Mouse (Mus musculus) hindbrain, embryonic 12.5 days (tissue): ENCODE measurements around the gene B3gntl1. TPM values are rescaled to one million over a fixed set of nuclear protein-coding genes. Genes with fewer than 3 reads are reported as not detected.

Experiments
- polyA plus RNA-seq: library from polyadenylated mRNA; unstranded; fragments of >200 nt; fragmentation: Nextera tagmentation; extraction: Ambion mirVana; gene quantifications from 2 replicates; pipeline ENCODE4 v1.2.1, GENCODE M21; 2016

The B3gntl1 gene
- polyA plus RNA-seq, 1 experiment from 2014 or later: 8.2 TPM

Other genes with a start within 250 kb of the B3gntl1 start
- gene Fn3k, start 238.2 kb downstream of the B3gntl1 start, polyA plus RNA-seq: 1.9 and 2.8 TPM in 2 replicates
- 60.0 and 61.6 TPM in 2 replicates for gene Tbcd, start 221.2 kb downstream of the B3gntl1 start, polyA plus RNA-seq
- gene Zfp750, start 153.8 kb downstream of the B3gntl1 start, polyA plus RNA-seq: 0.59 and 1.1 TPM in 2 replicates
- gene Metrnl, start 28.4 kb upstream of the B3gntl1 start, polyA plus RNA-seq: 22.3 and 26.1 TPM in 2 replicates
- gene Ptchd3, start 157.1 kb upstream of the B3gntl1 start, polyA plus RNA-seq: 0.07 TPM in 1 of 2 replicates, not detected in the other